Mouse (Mus musculus) liver, adult 2 months (tissue): ENCODE measurements around the gene Igf1r.

Experiments
- CTCF ChIP-seq: fragments of 200-500 bp; IDR thresholded peaks from 2 replicates; pipeline ENCODE4 v1.5.1; 2011; ENCODE audit warnings: low read depth, low read length, control low read depth
- POLR2A ChIP-seq: fragments of 200-500 bp; IDR thresholded peaks from 2 replicates; pipeline ENCODE4 v1.6.1; 2011; ENCODE audit warnings: low read length, control low read depth; ENCODE audit not compliant: insufficient read depth; ENCODE audit errors: extremely low read depth

DNA sequence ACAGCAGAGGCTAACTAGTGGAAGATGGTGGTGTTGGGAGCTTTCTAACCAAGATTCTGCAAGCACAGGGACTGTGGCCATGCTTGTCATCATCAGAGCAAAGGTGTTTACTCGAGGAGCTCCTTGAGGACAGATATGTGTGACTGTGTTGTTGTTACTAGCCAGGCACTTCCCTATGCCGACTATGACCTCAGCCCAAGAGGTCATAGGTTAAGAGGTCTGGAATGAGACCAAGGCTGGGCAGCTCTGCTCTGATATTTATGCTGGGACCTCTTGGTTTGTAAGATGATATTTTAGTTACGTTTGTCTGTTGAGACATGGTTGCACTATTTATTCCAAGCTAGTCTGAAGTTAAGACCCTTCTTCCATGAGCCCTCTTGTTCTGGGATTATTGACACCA lies 169.8 kb downstream of the Igf1r start:
- TF ChIP-seq POLR2A (no peak), CTCF (no peak)
